Mouse (Mus musculus) MEL (cell line): ENCODE data around the gene A630095N17Rik. TPM values are rescaled to one million over a fixed set of nuclear protein-coding genes. Genes with fewer than 3 reads are reported as not detected.

ENCODE experiments used
- DNase-seq: peaks from one replicate; pipeline ENCODE4 v3.0.0; 2011; ENCODE audit warnings: low read depth, low spot score
- H3K27ac ChIP-seq: 2 replicates; pipeline ENCODE4 v1.5.1; 2012; ENCODE audit warnings: low read depth, mild to moderate bottlenecking, control low read depth, low read length, moderate library complexity; ENCODE audit not compliant: control insufficient read depth
- H3K27me3 ChIP-seq, 2 experiments: fragments of 150-350 bp in 1 of 2; sonication (generic) in 1 of 2; 2 replicates each; pipeline ENCODE4 v1.6.1; 2012; ENCODE audit warnings: low read length in 2 of 2, mild to moderate bottlenecking in 2 of 2, improper control_type of control experiment in 1 of 2, moderate library complexity in 1 of 2; ENCODE audit not compliant: insufficient read depth in 2 of 2, control insufficient read depth in 1 of 2
- H3K36me3 ChIP-seq, 2 experiments: 2 replicates each; pipeline ENCODE4 v1.6.1; 2012 to 2014; ENCODE audit warnings: low read length in 2 of 2, improper control_type of control experiment in 1 of 2, inconsistent platforms in 1 of 2, mild to moderate bottlenecking in 1 of 2; ENCODE audit not compliant: insufficient read depth in 2 of 2, control insufficient read depth in 1 of 2
- H3K4me1 ChIP-seq, 2 experiments: fragments of 150-350 bp in 1 of 2; sonication (generic) in 1 of 2; 2 replicates each; pipeline ENCODE4 v1.6.1; 2012; ENCODE audit warnings: low read length in 2 of 2, improper control_type of control experiment in 1 of 2, mild to moderate bottlenecking in 1 of 2; ENCODE audit not compliant: insufficient read depth in 2 of 2, control insufficient read depth in 1 of 2
- H3K4me3 ChIP-seq, 2 experiments: fragments of 150-350 bp in 1 of 2; sonication (generic) in 1 of 2; 2 replicates each; pipeline ENCODE4 v1.5.1; 2012; ENCODE audit warnings: low read depth in 2 of 2, low read length in 2 of 2, mild to moderate bottlenecking in 2 of 2, moderate library complexity in 2 of 2, control low read depth in 1 of 2, improper control_type of control experiment in 1 of 2; ENCODE audit not compliant: control insufficient read depth in 1 of 2, insufficient read depth in 1 of 2
- H3K79me2 ChIP-seq: 2 replicates; pipeline ENCODE4 v1.6.1; 2012; ENCODE audit warnings: mild to moderate bottlenecking, low read length, moderate library complexity; ENCODE audit not compliant: control insufficient read depth, poor library complexity, insufficient read depth
- H3K9ac ChIP-seq: 2 replicates; pipeline ENCODE4 v1.6.1; 2012; ENCODE audit warnings: low read depth, mild to moderate bottlenecking, control low read depth, low read length, moderate library complexity; ENCODE audit not compliant: control insufficient read depth, poor library complexity, severe bottlenecking
- H3K9me3 ChIP-seq: fragments of 150-350 bp; sonication (generic); replicated peaks from 2 replicates; pipeline ENCODE4 v1.6.1; 2012; ENCODE audit warnings: mild to moderate bottlenecking, low read length, improper control_type of control experiment, moderate library complexity; ENCODE audit not compliant: insufficient read depth
- CHD1 ChIP-seq: IDR thresholded peaks from 2 replicates; pipeline ENCODE4 v1.6.1; 2012; ENCODE audit warnings: low read depth, mild to moderate bottlenecking, inconsistent platforms, low read length, improper control_type of control experiment
- CTCF ChIP-seq, 3 experiments: IDR thresholded peaks in 2 of 3; conservative IDR thresholded peaks in 1 of 3; 2 replicates each; pipeline ENCODE4 v1.5.1; 2011 to 2012; ENCODE audit warnings: low read length in 3 of 3, low read depth in 2 of 3, mild to moderate bottlenecking in 2 of 3, improper control_type of control experiment in 1 of 3, inconsistent platforms in 1 of 3, mixed read lengths in 1 of 3, moderate library complexity in 1 of 3; ENCODE audit not compliant: control insufficient read depth in 1 of 3, insufficient read depth in 1 of 3, poor library complexity in 1 of 3, severe bottlenecking in 1 of 3
- E2F4 ChIP-seq: IDR thresholded peaks from 2 replicates; pipeline ENCODE4 v1.6.1; 2011; ENCODE audit warnings: low read depth, low read length, improper control_type of control experiment, borderline replicate concordance
- ELF1 ChIP-seq: IDR thresholded peaks from 2 replicates; pipeline ENCODE4 v1.6.1; 2014; ENCODE audit warnings: low read depth, mild to moderate bottlenecking, inconsistent platforms, low read length, improper control_type of control experiment, moderate library complexity
- GABPA ChIP-seq: IDR thresholded peaks from 2 replicates; pipeline ENCODE4 v1.6.1; 2012; ENCODE audit warnings: low read depth, mild to moderate bottlenecking, inconsistent platforms, low read length, improper control_type of control experiment, moderate library complexity
- GATA1 ChIP-seq: IDR thresholded peaks from 2 replicates; pipeline ENCODE4 v1.6.1; 2011; ENCODE audit warnings: low read depth, low read length, improper control_type of control experiment
- HCFC1 ChIP-seq: IDR thresholded peaks from 2 replicates; pipeline ENCODE4 v1.6.1; 2012; ENCODE audit warnings: low read depth, mild to moderate bottlenecking, inconsistent platforms, low read length, improper control_type of control experiment, moderate library complexity
- JUND ChIP-seq: IDR thresholded peaks from 2 replicates; pipeline ENCODE4 v1.6.1; 2011; ENCODE audit warnings: low read depth, mild to moderate bottlenecking, improper control_type of control experiment, low read length
- MAFK ChIP-seq: IDR thresholded peaks from 2 replicates; pipeline ENCODE4 v1.6.1; 2011; ENCODE audit warnings: low read depth, mild to moderate bottlenecking, low read length, improper control_type of control experiment, borderline replicate concordance
- MYB ChIP-seq: IDR thresholded peaks from 2 replicates; pipeline ENCODE4 v1.6.1; 2011; ENCODE audit warnings: mild to moderate bottlenecking, low read depth, low read length, improper control_type of control experiment
- NELFE ChIP-seq: IDR thresholded peaks from 2 replicates; pipeline ENCODE4 v1.6.1; 2011; ENCODE audit warnings: low read depth, low read length, improper control_type of control experiment
- NRF1 ChIP-seq: IDR thresholded peaks from 2 replicates; pipeline ENCODE4 v1.6.1; 2014; ENCODE audit warnings: low read depth, mild to moderate bottlenecking, inconsistent platforms, low read length, improper control_type of control experiment, moderate library complexity; ENCODE audit not compliant: poor library complexity, insufficient read depth, severe bottlenecking
- TAL1 ChIP-seq: IDR thresholded peaks from 2 replicates; pipeline ENCODE4 v1.6.1; 2012; ENCODE audit warnings: mild to moderate bottlenecking, inconsistent platforms, low read length, moderate library complexity, mixed read lengths
- TCF12 ChIP-seq: IDR thresholded peaks from 2 replicates; pipeline ENCODE4 v1.6.1; 2014; ENCODE audit warnings: low read depth, mild to moderate bottlenecking, inconsistent platforms, low read length, improper control_type of control experiment, moderate library complexity
- UBTF ChIP-seq: IDR thresholded peaks from 2 replicates; pipeline ENCODE4 v1.6.1; 2012; ENCODE audit warnings: low read depth, mild to moderate bottlenecking, inconsistent platforms, low read length, improper control_type of control experiment, moderate library complexity, borderline replicate concordance; ENCODE audit not compliant: insufficient read depth
- USF1 ChIP-seq: IDR thresholded peaks from 2 replicates; pipeline ENCODE4 v1.6.1; 2014; ENCODE audit warnings: low read depth, mild to moderate bottlenecking, inconsistent platforms, low read length, improper control_type of control experiment, moderate library complexity
- USF2 ChIP-seq, 2 experiments: IDR thresholded peaks; 2 replicates each; pipeline ENCODE4 v1.6.1; 2011 to 2012; ENCODE audit warnings: improper control_type of control experiment in 2 of 2, low read length in 2 of 2, borderline replicate concordance in 1 of 2, inconsistent platforms in 1 of 2, low read depth in 1 of 2, mild to moderate bottlenecking in 1 of 2; ENCODE audit not compliant: insufficient read depth in 1 of 2
- ZC3H11A ChIP-seq: IDR thresholded peaks from 2 replicates; pipeline ENCODE4 v1.6.1; 2012; ENCODE audit warnings: low read depth, mild to moderate bottlenecking, inconsistent platforms, low read length, improper control_type of control experiment
- ZMIZ1 ChIP-seq: IDR thresholded peaks from 2 replicates; pipeline ENCODE4 v1.6.1; 2012; ENCODE audit warnings: low read depth, mild to moderate bottlenecking, inconsistent platforms, low read length, improper control_type of control experiment, moderate library complexity
- polyA plus RNA-seq, 2 experiments: library from polyadenylated mRNA; stranded (reverse) in 1 of 2; unstranded in 1 of 2; fragments of >175 nt in 1 of 2; fragments of >200 nt in 1 of 2; gene quantifications; 2 replicates each; pipeline versions ENCODE4 v1.2.1 to v1.2.4; 2012; ENCODE audit warnings: low replicate concordance in 2 of 2, low read depth in 1 of 2; ENCODE audit not compliant: insufficient read length in 2 of 2, insufficient read depth in 1 of 2, missing spikeins in 1 of 2
- total RNA-seq: library from RNA; depleted of rRNA; stranded (reverse); fragments of 300-350 nt; gene quantifications from 2 replicates; pipeline ENCODE4 v1.2.3, GENCODE M21; 2012

A630095N17Rik gene
- total and polyA plus RNA-seq, 3 experiments: 0.58 to 0.82 TPM; not detected in 1

GRCm38 (mm10) chr1:75248041-75248772, 16.3 kb upstream of the A630095N17Rik start:
- no peaks in the 10 kb centered on the region for H3K27me3 ChIP-seq
- no peak for TF ChIP-seq GABPA
- TF ChIP-seq GATA1: no peak
- no peak for TF ChIP-seq ZC3H11A
- no peak for TF ChIP-seq CHD1
- no peak for TF ChIP-seq E2F4
- TF ChIP-seq MYB: no peak
- no peak for TF ChIP-seq TCF12
- TF ChIP-seq CTCF (IDR thresholded peaks at IDR 0.05 in 2 of 3, conservative IDR thresholded peaks at IDR 0.05 in 1 of 3; ENCODE audit: control insufficient read depth in 1 of 3, insufficient read depth in 1 of 3, low read depth in 2 of 3, low read length in 3 of 3, poor library complexity in 1 of 3, severe bottlenecking in 1 of 3): no peak
- no peak for TF ChIP-seq MAFK
- no peak for TF ChIP-seq UBTF
- TF ChIP-seq USF1: no peak
- TF ChIP-seq TAL1: no peak
- TF ChIP-seq ZMIZ1: no peak
- TF ChIP-seq NELFE: no peak
- TF ChIP-seq USF2 (IDR thresholded peaks at IDR 0.05; ENCODE audit: borderline replicate concordance in 1 of 2, insufficient read depth in 1 of 2, low read depth in 1 of 2, low read length in 2 of 2): no peak
- TF ChIP-seq ELF1: no peak
- TF ChIP-seq HCFC1: no peak
- no peak for TF ChIP-seq NRF1
- TF ChIP-seq JUND: no peak
- no peaks in the 10 kb centered on the region for H3K36me3 ChIP-seq
- no peaks in the 10 kb centered on the region for H3K79me2 ChIP-seq
- no peaks in the 10 kb centered on the region; a peak in 1 of 4 replicates for H3K4me1 ChIP-seq
- no peak for DNase-seq
- H3K9me3 ChIP-seq: no peaks in the 10 kb centered on the region
- H3K27ac ChIP-seq: no peak overlapping the region
- no peak overlapping the region for H3K4me3 ChIP-seq
- no peak overlapping the region for H3K9ac ChIP-seq
